Mouse (Mus musculus): Measurements from ENCODE around the gene Tmem79.
"Not testable (repeated sequence)": the region's sequence is repeated elsewhere in the genome, so short reads cannot be mapped to it uniquely, and the experiment has no call there.

Gene Tmem79

GRCm38 (mm10) chr3:88285565-88285895 is 50.4 kb downstream of the Tmem79 start:
- DNase-seq (ENCODE audit: low read depth in 2 of 2, low spot score in 2 of 2): not testable (repeated sequence)

GRCm38 (mm10) chr3:88284815-88285564 is 51.0 kb downstream of the Tmem79 start:
- DNase-seq (ENCODE audit: low read depth in 2 of 2, low spot score in 2 of 2): not testable (repeated sequence)

GRCm38 (mm10) chr3:88281141-88281916 is 54.6 kb downstream of the Tmem79 start:
- not testable (repeated sequence) for DNase-seq (ENCODE audit: low read depth in 2 of 2, low spot score in 2 of 2)

DNA sequence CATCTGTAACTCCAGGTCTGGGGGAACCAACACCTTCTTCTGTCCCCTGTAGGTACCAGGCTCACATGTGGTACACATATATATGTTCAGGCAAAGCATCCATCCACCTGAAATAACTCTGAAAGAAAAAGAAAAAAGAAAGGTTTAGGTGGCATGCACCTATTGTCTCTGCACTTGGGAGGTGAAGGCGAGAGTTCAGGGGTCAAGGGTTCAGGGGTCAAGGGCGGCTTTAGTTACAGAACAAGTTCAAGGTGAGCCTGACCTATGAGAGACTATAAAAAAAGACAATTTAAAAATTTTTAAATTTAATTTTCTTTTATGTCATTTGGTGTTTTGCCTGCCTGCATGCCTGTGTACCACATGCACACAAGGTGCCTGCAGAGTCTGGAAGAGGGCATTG is 55.9 kb downstream of the Tmem79 start:
- DNase-seq (ENCODE audit: low read depth in 2 of 2, low spot score in 2 of 2): no peak
